Mouse (Mus musculus): ENCODE measurements at regions not wholly inside any gene's neighbourhood (a gene's known extent, or its start where the extent isn't known, plus 50 kb on each side); places are given as distances from the start of the nearest gene placed in this dataset.

DNA sequence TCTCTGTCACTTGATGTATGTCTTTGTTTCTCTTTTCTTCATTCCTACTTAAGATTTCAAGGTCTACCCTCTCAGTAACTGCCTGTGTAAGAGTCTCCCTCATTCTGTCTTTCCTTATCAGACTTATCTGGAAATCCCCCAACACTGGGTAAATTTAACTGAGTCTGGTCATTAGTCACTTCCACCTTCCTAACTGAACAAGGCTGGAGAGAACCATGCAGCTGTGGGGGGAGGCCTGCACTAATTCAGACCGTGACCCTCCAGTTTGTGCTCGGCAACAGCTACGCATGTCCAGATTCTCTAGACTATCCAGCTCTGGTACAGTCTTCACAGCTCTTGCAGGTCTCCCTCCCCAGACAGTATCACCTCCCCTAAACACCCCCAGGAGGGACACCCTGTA, 103.3 kb downstream of the Prox1 start:
- no peak for DNase-seq (ENCODE audit: extremely low spot score in 1 of 2, low spot score in 2 of 2)
- intact Hi-C loops (cut with DNase I): no loop called here

DNA sequence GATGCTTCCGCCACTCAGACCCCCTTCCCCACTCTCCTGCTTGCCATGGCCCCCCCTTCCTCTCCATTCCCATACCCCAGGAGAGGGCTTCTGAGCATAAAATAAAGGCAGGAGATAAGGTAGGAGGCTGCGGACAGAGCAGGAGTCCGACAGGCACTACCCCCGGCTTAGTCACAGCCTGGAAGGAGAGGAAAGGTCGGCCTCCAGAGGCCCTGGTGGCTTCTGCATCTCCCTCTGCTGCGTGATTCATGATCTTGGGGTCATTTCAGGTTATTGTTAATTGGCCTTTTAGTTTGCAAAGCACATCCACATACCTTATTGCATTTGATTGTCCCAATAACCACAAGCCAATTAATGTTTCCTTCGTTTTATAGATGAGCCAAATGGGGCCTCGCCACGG, 104.1 kb downstream of the Prox1 start:
- intact Hi-C loops (cut with DNase I): no loop called here
- no peak for DNase-seq (ENCODE audit: extremely low spot score in 1 of 2, low spot score in 2 of 2)

DNA sequence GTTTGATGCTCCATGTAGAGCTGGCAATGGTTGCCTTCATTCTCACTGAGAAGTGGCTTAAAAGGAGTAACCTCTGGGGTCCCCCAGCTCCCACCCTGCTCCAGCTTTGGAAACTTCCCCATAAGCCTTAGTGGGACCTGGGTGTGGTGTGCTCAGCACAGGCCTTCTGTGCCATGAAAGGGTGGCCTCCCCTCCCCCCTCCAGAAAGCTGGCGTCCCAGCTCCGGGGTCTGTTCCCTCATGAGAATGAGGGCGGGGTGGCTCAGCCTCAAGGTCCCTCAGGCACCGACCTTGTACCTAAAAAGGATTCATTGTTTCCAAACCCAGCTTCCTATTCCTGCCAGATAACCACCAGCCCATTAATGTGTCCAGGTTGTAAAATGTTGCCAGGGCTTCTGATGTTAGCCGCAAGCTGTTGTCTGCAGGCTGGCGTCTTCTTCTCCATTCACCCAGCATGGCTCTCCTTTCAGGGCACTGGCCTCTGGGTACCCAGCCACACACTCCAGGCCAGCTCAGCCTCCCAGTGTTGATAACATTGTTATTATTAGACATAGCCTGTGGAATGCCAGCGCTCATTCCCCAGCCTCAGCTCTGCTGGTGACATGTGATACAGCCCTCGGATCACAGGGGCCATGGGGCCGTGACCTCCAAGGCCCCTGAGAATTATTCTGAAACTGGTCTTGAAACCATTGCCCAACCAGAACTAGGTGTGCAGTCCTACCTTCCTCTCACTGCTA, 108.8 kb downstream of the Prox1 start:
- no peak for DNase-seq (ENCODE audit: extremely low spot score in 1 of 2, low spot score in 2 of 2)
- intact Hi-C loops (cut with DNase I): no loop called here

DNA sequence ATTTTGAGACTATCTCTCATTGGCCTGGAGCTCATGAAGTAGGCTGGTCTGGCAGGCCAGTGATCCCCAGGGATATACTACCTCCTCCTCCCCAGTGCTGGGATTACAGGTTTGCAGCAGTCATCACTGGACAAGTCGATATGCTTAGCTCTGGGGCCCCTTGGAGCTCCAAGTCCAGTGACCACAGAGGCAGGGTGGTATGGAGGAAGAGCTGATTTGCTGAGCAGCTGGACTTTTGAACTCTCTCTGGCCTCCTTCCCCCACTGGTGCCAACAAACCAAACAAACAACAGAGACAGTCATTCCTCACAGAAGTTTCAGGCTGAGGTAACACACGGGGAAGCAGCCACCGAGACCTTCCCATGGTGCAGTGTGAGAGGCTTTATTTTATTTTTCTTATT, 111.5 kb downstream of the Prox1 start:
- intact Hi-C loops (cut with DNase I): no loop called here

DNA sequence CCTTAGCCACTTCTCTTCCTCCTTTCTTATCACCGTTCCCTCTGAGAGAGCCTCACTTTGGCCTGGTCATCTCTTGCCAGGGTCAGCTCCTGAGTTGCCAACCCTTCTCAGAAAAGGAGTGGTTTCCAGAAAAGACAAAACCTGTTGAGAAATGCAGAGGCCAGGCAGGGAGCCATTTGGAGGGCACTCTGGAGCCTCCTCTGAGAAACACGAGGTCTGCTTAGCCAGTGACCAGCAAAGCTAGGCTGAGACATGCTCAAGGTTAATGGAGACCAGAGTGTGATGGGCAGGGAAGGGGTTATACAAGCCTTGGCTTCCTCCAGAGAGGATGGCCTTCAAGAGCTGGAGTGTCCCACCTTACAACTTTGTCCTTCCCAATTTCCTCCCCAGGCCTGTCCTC, 113.6 kb downstream of the Prox1 start:
- DNase-seq (ENCODE audit: extremely low spot score in 1 of 2, low spot score in 2 of 2): no peak
- intact Hi-C loops (cut with DNase I): no loop called here

More for the DNA sequence above, 111.5 kb downstream of the Prox1 start:
- no peak for DNase-seq (ENCODE audit: extremely low spot score in 1 of 2, low spot score in 2 of 2)

DNA sequence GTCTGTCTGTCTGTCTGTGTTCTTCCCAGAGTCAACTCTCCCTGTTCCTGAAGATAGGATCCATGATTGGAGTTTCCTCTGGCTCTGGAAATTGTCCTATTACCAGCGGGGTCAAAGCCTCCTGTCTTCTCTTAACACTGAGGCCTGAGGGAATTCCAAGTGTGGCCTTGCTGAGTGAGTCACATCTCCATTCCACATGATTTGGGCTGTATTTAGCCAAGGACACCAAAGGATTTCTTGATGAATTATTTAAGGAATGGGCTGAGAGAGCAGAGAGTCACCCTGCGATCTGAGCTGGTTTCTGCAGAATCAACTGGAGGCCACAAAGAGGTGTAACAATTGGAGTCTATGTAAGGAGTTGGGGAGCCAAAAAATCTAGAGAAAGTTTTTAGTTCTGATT, 118.6 kb downstream of the Prox1 start:
- intact Hi-C loops (cut with DNase I): no loop called here
- DNase-seq (ENCODE audit: extremely low spot score in 1 of 2, low spot score in 2 of 2): no peak

DNA sequence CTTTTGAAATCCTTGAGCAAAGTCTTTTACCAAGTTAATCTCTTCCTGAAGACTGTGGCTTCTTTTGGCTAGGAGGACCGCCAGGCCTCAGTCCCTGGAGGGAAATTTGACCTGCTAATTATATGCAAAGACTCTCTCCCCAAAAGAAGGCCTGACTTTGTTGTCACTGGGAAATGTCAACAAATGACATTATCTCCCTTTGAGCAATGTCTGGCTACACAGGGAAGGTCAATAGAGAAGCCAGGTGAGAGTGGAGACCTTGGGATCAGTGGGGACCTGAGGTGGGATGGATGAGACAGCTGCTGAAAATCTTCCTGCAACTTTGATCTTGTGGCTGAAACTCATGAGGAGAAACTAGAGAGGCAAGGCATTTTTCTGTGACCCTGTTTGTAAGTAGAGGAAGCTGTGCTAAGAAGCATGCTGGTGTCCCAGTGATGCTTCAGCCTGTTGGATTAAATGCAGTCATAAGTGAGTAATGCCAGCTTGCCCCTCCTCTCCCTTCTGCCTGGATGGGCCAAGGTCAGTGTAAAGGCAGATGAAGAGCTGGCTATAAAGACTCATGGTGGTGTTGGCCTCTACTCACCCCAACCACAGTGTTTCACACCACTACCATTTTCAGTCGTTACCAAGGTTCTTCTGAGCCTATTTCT, 121.9 kb downstream of the Prox1 start:
- intact Hi-C loops (cut with DNase I): loop anchor here (5.0 kb wide), 1 partner anchor 749 kb away; no protein-coding TSS in a partner anchor
- no peak for DNase-seq (ENCODE audit: extremely low spot score in 1 of 2, low spot score in 2 of 2)

DNA sequence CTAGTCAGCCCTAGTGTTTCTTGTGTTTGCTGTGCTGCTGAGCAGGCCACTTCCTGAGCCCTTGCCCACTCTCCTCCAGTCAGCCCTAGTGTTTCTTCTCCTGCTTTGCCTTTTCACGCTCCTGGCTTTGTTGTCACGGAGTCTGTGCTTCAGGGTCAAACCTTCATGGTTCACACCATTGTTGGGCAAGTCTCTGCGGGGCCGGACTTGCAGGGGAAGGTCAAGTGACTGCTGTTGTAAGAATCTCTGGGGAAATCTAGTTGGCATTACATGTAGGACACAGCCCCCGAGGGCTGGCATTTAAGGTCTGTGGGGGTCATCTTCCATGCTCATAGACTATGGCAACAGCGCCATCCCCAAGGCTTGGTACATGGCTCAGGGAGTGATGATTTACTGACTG, 123.3 kb downstream of the Prox1 start:
- intact Hi-C loops (cut with DNase I): loop anchor here (5.0 kb wide), 1 partner anchor 750 kb away; no protein-coding TSS in a partner anchor

DNA sequence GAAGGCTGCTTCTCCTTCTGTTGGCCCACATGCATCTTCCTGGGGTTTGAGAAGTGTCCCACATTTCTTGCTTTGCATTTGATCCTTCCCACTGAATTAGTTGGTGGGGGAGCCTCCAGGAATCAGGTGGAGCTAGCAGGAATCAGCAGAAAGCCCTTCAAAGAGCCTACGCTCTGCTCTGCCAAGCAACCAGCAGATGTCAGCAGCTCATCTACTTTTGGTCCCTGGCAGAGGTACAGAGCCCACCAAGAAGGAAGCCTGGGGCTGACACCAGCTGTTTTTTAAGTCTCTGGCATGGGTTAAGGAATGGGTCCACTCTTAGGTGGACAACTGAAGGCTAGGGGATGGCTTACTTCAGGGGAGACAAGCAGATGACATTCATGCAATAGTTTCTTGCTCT, 123.6 kb upstream of the Smyd2 start:
- DNase-seq (ENCODE audit: extremely low spot score in 1 of 2, low spot score in 2 of 2): peak in 1 of 2 experiments; percentile 34
- intact Hi-C loops (cut with DNase I): loop anchor here (5.0 kb wide), 1 partner anchor 752 kb away; no protein-coding TSS in a partner anchor

More for the DNA sequence above, 123.3 kb downstream of the Prox1 start:
- DNase-seq (ENCODE audit: extremely low spot score in 1 of 2, low spot score in 2 of 2): no peak

DNA sequence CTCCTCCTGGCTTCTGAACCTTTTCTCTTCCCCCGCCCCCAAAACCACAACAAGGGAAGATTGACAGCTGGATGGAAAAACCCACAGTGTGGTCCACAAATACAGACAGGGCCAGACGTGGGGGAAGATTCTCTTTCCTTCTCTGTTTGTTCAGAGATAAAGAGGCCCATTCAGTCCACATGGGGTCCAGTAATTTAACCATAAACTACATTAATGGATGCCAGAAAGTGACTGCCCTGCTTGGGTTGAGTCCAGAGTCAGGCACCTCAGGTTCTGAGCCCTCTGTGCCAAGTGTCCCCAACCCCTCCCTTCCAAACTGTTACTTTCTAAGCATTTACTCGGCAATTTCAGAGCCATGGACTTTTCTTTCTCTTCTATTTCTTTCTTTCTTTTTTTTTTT, 121.9 kb upstream of the Smyd2 start:
- DNase-seq (ENCODE audit: extremely low spot score in 1 of 2, low spot score in 2 of 2): no peak
- intact Hi-C loops (cut with DNase I): no loop called here

DNA sequence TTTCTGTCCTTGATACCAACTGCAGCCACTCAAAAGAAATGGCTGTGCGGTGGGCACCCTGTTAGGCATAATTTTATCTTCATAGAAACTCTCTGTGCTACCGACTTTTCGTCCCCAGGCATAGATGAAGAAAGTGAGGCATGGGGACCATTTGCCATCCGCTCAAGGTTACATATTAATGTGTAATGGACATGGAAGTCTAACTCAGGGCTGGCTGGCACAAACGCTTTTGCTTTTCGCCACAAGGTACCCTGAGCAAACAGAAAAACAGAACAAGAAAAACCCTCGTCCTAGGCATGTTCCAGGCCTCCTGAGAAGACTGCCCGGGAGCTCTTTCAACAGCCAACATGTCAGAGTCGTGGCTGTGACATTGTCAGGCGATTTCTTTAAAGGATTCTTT, 121.0 kb upstream of the Smyd2 start:
- no peak for DNase-seq (ENCODE audit: extremely low spot score in 1 of 2, low spot score in 2 of 2)
- intact Hi-C loops (cut with DNase I): no loop called here

DNA sequence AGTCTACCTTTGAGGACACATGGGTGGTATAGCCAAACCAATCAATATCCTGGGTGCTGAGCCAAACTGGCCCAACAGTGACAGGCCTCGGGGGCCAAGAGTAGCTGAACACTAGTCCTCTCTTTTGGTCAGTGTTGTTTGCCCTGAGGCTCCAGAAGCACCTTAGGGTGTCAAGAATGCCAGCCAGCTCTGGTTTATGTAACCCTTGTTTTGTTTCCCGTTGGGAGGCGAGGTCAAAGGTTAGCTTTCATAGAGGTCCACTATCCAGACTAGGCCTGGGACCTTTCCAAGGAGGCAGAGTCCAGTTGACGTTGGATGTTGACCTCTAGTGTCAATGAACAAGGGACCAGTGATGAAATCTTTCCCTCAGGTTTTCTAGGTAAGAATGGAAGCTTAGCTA, 120.0 kb upstream of the Smyd2 start:
- no peak for DNase-seq (ENCODE audit: extremely low spot score in 1 of 2, low spot score in 2 of 2)
- intact Hi-C loops (cut with DNase I): no loop called here

DNA sequence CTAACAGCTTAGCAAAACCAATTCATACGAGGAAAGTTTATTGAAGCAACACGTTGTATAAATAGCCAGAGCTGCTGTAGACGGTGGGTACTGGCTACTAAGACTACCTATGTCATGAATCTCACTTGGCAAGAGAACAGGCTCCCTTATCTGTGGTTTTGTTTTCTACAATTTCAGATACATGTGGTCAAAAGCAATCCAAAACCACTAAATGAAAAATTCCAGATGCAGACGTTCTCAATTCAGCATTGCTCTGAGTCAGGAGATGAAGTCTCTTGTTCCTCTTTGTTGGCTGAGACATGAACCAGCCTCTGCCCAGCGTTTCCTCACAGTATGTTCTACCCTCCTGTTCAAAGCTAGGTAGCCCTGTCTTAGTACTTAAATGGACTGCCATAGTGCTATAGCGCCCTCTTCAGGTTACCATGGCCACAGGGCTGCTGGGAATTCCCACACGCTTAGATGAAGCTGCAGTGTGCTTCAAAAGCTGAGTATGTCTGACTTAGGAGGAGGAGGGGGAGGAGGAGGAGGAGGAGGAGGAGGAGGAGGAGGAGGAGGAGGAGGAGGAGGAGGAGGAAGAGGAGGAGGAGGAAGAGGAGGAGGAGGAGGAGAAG, 119.0 kb upstream of the Smyd2 start:
- intact Hi-C loops (cut with DNase I): no loop called here
- no peak for DNase-seq (ENCODE audit: extremely low spot score in 1 of 2, low spot score in 2 of 2)

DNA sequence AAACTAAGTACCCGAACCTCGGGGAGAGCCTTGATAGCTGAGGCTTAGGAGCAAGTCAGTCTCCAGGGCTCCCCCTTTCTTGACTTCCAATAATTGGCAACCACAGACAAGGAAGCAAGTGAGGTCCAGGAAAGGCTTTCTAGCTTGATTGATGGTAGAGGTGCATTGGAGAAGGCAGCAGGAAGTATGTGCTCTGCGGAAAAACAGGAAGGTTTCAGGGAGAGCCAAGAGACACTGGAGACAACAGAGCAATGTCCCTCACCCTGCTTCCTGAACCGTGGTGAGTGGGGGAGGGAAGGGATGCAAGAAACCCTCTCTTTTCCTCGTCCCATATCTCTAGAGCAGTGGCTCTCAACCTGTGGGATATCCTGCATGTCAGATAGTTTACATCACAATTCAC, 115.9 kb upstream of the Smyd2 start:
- intact Hi-C loops (cut with DNase I): no loop called here

DNA sequence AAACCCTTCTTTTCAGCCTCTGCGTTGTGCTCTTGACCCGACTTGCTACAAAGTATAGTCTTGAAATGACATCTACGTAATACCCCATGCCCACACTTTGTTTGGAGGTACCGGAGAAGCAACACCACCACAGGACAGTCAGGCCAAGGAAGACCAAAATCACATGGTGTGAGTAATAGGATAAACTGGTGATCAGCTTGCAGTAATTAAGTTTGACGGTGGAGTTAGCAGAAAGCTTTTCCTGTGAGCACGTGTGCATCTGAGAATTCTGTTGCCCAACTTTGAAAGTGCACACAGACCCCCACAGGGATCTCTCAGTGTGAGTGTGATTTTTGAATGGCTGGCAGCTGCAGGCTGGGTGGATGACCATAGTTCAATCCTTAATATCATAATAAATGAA, 114.6 kb upstream of the Smyd2 start:
- intact Hi-C loops (cut with DNase I): no loop called here
- no peak for DNase-seq (ENCODE audit: extremely low spot score in 1 of 2, low spot score in 2 of 2)

More for the DNA sequence above, 115.9 kb upstream of the Smyd2 start:
- DNase-seq (ENCODE audit: extremely low spot score in 1 of 2, low spot score in 2 of 2): no peak

DNA sequence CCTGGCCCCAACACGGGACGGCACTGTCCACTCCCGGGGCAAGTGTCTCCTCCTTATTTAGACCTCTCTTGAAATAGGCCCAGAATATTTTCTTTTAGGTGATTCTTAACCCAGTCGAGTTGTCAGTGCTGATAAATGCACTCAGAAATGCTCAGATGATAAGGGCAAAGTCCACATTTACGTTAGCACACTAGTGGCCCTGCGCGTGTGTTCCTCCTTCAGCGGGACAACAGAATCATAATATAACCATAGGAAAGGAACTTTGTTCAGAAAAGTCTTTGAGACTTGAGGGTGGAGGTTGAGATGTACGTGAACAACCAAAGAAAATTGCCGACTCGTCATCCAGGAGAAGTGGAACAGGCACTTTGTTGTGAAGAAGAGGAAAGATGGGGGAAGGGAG, 113.8 kb upstream of the Smyd2 start:
- intact Hi-C loops (cut with DNase I): no loop called here
- DNase-seq (ENCODE audit: extremely low spot score in 1 of 2, low spot score in 2 of 2): no peak

DNA sequence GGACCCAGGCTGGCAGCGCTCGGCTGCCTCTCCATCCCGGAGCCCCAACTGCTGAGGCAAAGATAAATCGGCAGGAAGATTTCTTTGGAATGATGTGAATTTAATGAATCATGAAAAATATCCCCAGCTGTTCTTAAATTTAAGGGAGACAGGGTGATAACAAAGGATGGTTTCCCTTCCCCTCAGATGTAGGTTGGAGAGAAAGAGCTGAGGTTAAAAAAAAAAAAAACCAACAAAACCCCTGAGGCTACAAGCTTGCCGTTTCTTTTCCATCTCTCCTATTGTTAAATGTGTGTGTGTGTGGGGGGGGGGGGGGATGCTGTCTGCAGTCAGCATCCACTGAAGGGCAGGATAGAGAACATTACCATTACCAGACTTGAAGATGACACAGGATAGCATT, 111.9 kb upstream of the Smyd2 start:
- intact Hi-C loops (cut with DNase I): no loop called here
- DNase-seq (ENCODE audit: extremely low spot score in 1 of 2, low spot score in 2 of 2): no peak

DNA sequence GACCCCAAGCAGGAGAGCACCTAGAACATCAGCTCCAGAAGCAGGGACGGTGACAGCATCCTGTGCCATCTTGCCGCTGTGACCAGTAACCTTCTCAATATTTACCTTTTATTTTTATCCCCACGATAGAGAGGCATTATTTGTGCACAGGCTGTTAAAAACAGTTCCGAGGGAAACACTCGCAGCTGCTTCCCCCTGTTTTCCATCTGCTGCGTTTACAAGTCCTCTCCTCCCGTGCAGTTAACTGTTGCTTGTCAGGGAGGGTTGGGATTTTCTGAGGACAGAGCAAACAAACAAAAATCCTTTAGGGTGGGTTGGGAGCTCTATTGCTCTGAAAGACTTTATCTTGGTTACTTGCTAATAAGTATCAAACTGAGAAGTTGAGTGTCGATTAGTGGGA, 105.4 kb upstream of the Smyd2 start:
- intact Hi-C loops (cut with DNase I): no loop called here
- no peak for DNase-seq (ENCODE audit: extremely low spot score in 1 of 2, low spot score in 2 of 2)

DNA sequence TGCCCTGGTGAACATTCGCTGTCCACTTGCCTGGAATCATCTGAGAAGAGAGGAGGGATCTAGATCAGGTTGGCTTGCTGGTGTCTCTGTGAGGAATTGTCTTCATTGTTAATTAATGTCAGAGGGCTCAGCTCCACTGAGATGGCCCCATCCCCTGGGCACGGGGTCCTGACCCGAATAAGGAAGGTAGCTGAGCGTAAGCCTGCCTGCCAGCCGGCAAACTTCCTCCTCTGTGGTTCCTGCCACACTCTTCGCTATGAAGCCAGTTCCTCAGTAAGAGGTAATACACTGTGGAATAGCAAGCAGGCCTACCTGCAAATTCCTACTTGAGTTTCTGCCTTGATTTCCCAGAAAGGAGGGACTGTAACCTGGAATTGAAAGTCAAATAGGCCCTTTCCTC, 87.3 kb upstream of the Smyd2 start:
- intact Hi-C loops (cut with DNase I): no loop called here
- DNase-seq (ENCODE audit: extremely low spot score in 1 of 2, low spot score in 2 of 2): no peak

DNA sequence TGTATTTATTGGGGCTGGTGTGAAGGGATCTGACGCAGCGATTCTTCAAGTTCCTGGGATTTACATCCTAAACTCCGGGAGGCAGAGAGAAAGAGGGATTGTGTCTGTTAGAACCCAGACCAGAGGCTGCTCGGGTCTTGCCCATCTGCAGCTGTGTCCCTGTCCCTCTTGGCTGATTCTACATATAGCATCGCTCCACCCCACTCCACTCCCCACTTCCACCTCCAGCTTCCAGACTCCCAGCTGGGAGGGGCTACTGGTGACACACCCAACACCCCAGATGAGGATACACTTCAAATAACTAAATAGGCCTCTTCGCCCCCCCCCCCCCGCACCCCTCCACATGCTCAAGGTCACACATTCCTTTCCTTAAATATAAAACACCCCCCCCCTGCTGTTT, 85.1 kb upstream of the Smyd2 start:
- intact Hi-C loops (cut with DNase I): no loop called here
- no peak for DNase-seq (ENCODE audit: extremely low spot score in 1 of 2, low spot score in 2 of 2)

Measured in left cerebral cortex, postnatal 10 days (tissue).